Comparison of ENCODE assay signal across 30 mouse cellular contexts in the genomic region with DNA sequence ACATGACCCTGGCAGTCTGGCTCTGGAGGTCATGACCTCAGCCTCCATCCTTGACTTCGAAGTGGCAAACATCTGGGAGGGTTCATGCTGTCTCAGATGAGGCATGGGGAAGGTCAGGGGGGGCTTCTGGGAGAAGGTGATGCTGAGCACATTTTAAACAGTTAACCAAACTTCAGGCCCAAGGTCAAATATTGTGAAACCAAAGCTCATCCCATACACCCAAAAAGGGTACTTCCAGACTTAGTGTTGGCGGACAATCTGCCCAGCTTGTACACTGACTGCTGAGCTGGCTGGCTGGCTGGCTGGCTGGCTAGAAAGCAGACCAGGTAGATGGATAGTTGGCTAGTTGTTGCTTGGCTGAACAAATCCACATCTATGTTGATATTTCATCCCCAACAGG. TPM values are rescaled to one million over a fixed set of nuclear protein-coding genes. Genes with fewer than 3 reads are reported as not detected.
"Had no signal": no experiment of that assay in that cellular context is flagged by ENCODE, and none has a peak within 500 bp of the region (broad histone marks: within the 10 kb centered on the region; RNA-seq: fewer than 3 reads in every experiment).

No protein-coding gene starts in this region.

- H3K27ac ChIP-seq: embryonic facial prominence, embryonic 10.5 days; embryonic facial prominence, embryonic 12.5 days; embryonic facial prominence, embryonic 13.5 days; embryonic facial prominence, embryonic 15.5 days; forebrain, embryonic 10.5 days; forebrain, embryonic 12.5 days; forebrain, embryonic 13.5 days; forebrain, embryonic 15.5 days; gastrocnemius, adult 2 months; heart, adult 2 months had no signal

- H3K4me3 ChIP-seq: embryonic facial prominence, embryonic 10.5 days; embryonic facial prominence, embryonic 12.5 days; embryonic facial prominence, embryonic 13.5 days; embryonic facial prominence, embryonic 15.5 days; erythroblast, embryonic 14.5 days; forebrain, embryonic 10.5 days; forebrain, embryonic 12.5 days; forebrain, embryonic 13.5 days; forebrain, embryonic 15.5 days; gastrocnemius, adult 2 months; heart, adult 2 months had no signal

- DNase-seq: cerebellum, adult 2 months; cerebellum, adult 8-10 months; cerebellum, adult 9-10 months; cerebellum, adult 9-11 months; cerebellum, postnatal 10 days; cerebellum, postnatal 14 days; cerebellum, postnatal 25 days; cerebellum, postnatal 36 days; embryo, embryonic 11 days; forebrain, postnatal 0 days; gastrocnemius, adult 2 months; gastrocnemius, postnatal 10 days; gastrocnemius, postnatal 14 days; gastrocnemius, postnatal 25 days; gastrocnemius, postnatal 36 days; heart, adult 2 months had no signal

- ATAC-seq: forebrain, embryonic 13.5 days; forebrain, embryonic 14.5 days; forebrain, embryonic 15.5 days; forebrain, embryonic 16.5 days; forebrain, postnatal 0 days had no signal

- H3K36me3 ChIP-seq: embryonic facial prominence, embryonic 10.5 days; embryonic facial prominence, embryonic 12.5 days; embryonic facial prominence, embryonic 13.5 days; embryonic facial prominence, embryonic 15.5 days; forebrain, embryonic 10.5 days; forebrain, embryonic 12.5 days; forebrain, embryonic 15.5 days had no signal

- H3K27me3 ChIP-seq: embryonic facial prominence, embryonic 12.5 days; embryonic facial prominence, embryonic 13.5 days; embryonic facial prominence, embryonic 15.5 days; forebrain, embryonic 12.5 days; forebrain, embryonic 13.5 days; forebrain, embryonic 15.5 days had no signal

- H3K4me1 ChIP-seq: embryonic facial prominence, embryonic 12.5 days; embryonic facial prominence, embryonic 13.5 days; embryonic facial prominence, embryonic 15.5 days; forebrain, embryonic 12.5 days; forebrain, embryonic 13.5 days; forebrain, embryonic 15.5 days had no signal

- H3K9me3 ChIP-seq: embryonic facial prominence, embryonic 10.5 days; embryonic facial prominence, embryonic 13.5 days; embryonic facial prominence, embryonic 15.5 days; forebrain, embryonic 12.5 days; forebrain, embryonic 13.5 days; forebrain, embryonic 15.5 days had no signal

- H3K4me2 ChIP-seq: embryonic facial prominence, embryonic 12.5 days; embryonic facial prominence, embryonic 13.5 days; embryonic facial prominence, embryonic 15.5 days; forebrain, embryonic 12.5 days; forebrain, embryonic 13.5 days; forebrain, embryonic 15.5 days had no signal

- H3K9ac ChIP-seq: embryonic facial prominence, embryonic 12.5 days; embryonic facial prominence, embryonic 13.5 days; embryonic facial prominence, embryonic 15.5 days; forebrain, embryonic 12.5 days; forebrain, embryonic 13.5 days; forebrain, embryonic 15.5 days; forebrain, postnatal 0 days had no signal

RNA-seq across cellular contexts. Expression of a gene that starts 29.6 kb away (rescaled TPM):
- total RNA-seq: common myeloid progenitor, adult 5-6 weeks; granulocyte monocyte progenitor cell, adult 5-6 weeks had no signal
- polyA plus RNA-seq: embryonic facial prominence, embryonic 10.5 days; erythroblast, embryonic 14.5 days; forebrain, embryonic 11.5 days had no signal
